Mouse (Mus musculus) lung, adult 2 months (tissue): ENCODE data around the gene 2300002M23Rik. TPM values are rescaled to one million over a fixed set of nuclear protein-coding genes. Genes with fewer than 3 reads are reported as not detected.

Experiments used
- DNase-seq: peaks from one replicate; pipeline ENCODE4 v3.0.0; 2022
- H3K4me1 ChIP-seq: fragments of 200-500 bp; 2 replicates; pipeline ENCODE4 v1.6.1; 2011; ENCODE audit warnings: low read length; ENCODE audit not compliant: control insufficient read depth, insufficient read depth
- H3K4me3 ChIP-seq: fragments of 200-500 bp; replicated peaks from 2 replicates; pipeline ENCODE3; 2011; ENCODE audit warnings: low read depth, mild to moderate bottlenecking, control low read depth, low read length; ENCODE audit errors: extremely low read depth
- CTCF ChIP-seq: fragments of 200-500 bp; IDR thresholded peaks from 2 replicates; pipeline ENCODE4 v1.5.1; 2011; ENCODE audit warnings: mild to moderate bottlenecking, low read length, control low read depth; ENCODE audit not compliant: insufficient read depth
- POLR2A ChIP-seq: fragments of 200-500 bp; IDR thresholded peaks from 2 replicates; pipeline ENCODE4 v1.6.1; 2011; ENCODE audit warnings: low read depth, mild to moderate bottlenecking, control low read depth, low read length, borderline replicate concordance; ENCODE audit errors: extremely low read depth
- WGBS: fragments of 180-500 bp; shearing (Covaris S2); methylation state at CpG from one replicate; pipeline ENCODE4 v1.1.7; 2018; 5-methylcytosine and 5-hydroxymethylcytosine counted together
- polyA plus RNA-seq: library from polyadenylated mRNA; depleted of rRNA; stranded (reverse); fragments of >200 nt; gene quantifications from 2 replicates; pipeline ENCODE4 v1.2.3, GENCODE M21; 2012

2300002M23Rik gene
- polyA plus RNA-seq, 1 experiment, result 18.0 TPM

- 37% methylated on average over 14 of the region's 14 CpGs for WGBS
These were observed 23.8 kb upstream of the 2300002M23Rik start for GRCm38 (mm10) chr17:35543412-35543861.

GRCm38 (mm10) chr17:35544001-35544400 lies 23.2 kb upstream of the 2300002M23Rik start:
- H3K4me3 ChIP-seq, result no peak overlapping the region
- 48% methylated on average over 6 of the region's 6 CpGs for WGBS
- H3K4me1 ChIP-seq, result peaks cover 3% of the 10 kb centered on the region
- no peak for TF ChIP-seq CTCF
- TF ChIP-seq POLR2A, result no peak
- DNase-seq, result no peak

More at GRCm38 (mm10) chr17:35543412-35543861, 23.8 kb upstream of the 2300002M23Rik start:
- TF ChIP-seq CTCF (no peak), POLR2A (no peak)
- Histone ChIP-seq H3K4me3 (no peak overlapping the region), H3K4me1 (no peaks in the 10 kb centered on the region)
- no peak for DNase-seq

GRCm38 (mm10) chr17:35544680-35545079 lies 22.6 kb upstream of the 2300002M23Rik start:
- WGBS, result 29% methylated on average over 6 of the region's 6 CpGs
- no peak overlapping the region for H3K4me3 ChIP-seq
- H3K4me1 ChIP-seq, result peaks cover 4% of the 10 kb centered on the region
- TF ChIP-seq POLR2A (no peak), CTCF (peak; percentile 51)
- DNase-seq, result peak; percentile 55

- Histone ChIP-seq H3K4me1 (peaks cover 4% of the 10 kb centered on the region), H3K4me3 (no peak overlapping the region)
- no peak for DNase-seq
- WGBS, result 75% methylated on average over 2 of the region's 2 CpGs
- no peak for TF ChIP-seq POLR2A
- no peak for TF ChIP-seq CTCF
These were observed 19.8 kb upstream of the 2300002M23Rik start for GRCm38 (mm10) chr17:35547465-35547864.

- DNase-seq, result no peak
- H3K4me1 ChIP-seq, result peaks cover 4% of the 10 kb centered on the region
- WGBS, result 20% methylated on average over 5 of the region's 5 CpGs
- TF ChIP-seq CTCF (no peak), POLR2A (no peak)
- no peak overlapping the region for H3K4me3 ChIP-seq
These were observed 18.6 kb upstream of the 2300002M23Rik start for GRCm38 (mm10) chr17:35548636-35549035.

- H3K4me1 ChIP-seq, result peaks cover 4% of the 10 kb centered on the region
- TF ChIP-seq CTCF, result no peak
- TF ChIP-seq POLR2A, result peak; percentile 29; the same call in 1 of the 2 replicates
- peak; percentile 76 for DNase-seq
- 20% methylated on average over 15 of the region's 15 CpGs for WGBS
- no peak overlapping the region for H3K4me3 ChIP-seq
These were observed 17.7 kb upstream of the 2300002M23Rik start for GRCm38 (mm10) chr17:35549437-35550142.

- peaks cover 4% of the 10 kb centered on the region for H3K4me1 ChIP-seq
- WGBS, result 94% methylated on average over 4 of the region's 4 CpGs
- no peak for DNase-seq
- TF ChIP-seq CTCF (no peak), POLR2A (no peak)
- H3K4me3 ChIP-seq, result no peak overlapping the region
These were observed 17.1 kb upstream of the 2300002M23Rik start for GRCm38 (mm10) chr17:35550143-35550494.

- DNase-seq, result no peak
- 60% methylated on average over 8 of the region's 8 CpGs for WGBS
- H3K4me3 ChIP-seq, result no peak overlapping the region
- TF ChIP-seq POLR2A (no peak), CTCF (no peak)
- peaks cover 4% of the 10 kb centered on the region for H3K4me1 ChIP-seq
These were observed 16.4 kb upstream of the 2300002M23Rik start for GRCm38 (mm10) chr17:35550871-35551270.

GRCm38 (mm10) chr17:35551881-35552414 lies 15.3 kb upstream of the 2300002M23Rik start, which contains the start of gene Cdsn:
Gene Cdsn (plus strand): TSS chr17:35552128.
- Histone ChIP-seq H3K4me1 (peaks cover 4% of the 10 kb centered on the region), H3K4me3 (no peak within 1 kb of the TSS)
- 82% methylated on average over 10 of the region's 10 CpGs for WGBS
- TF ChIP-seq CTCF, result no peak
- no peak for TF ChIP-seq POLR2A
- no peak for DNase-seq

- WGBS, result 79% methylated on average over 5 of the region's 5 CpGs
- Histone ChIP-seq H3K4me3 (no peak overlapping the region), H3K4me1 (no peaks in the 10 kb centered on the region; the same call in 1 of the 2 replicates)
- TF ChIP-seq POLR2A (no peak), CTCF (no peak)
- DNase-seq, result no peak
These were observed 12.9 kb upstream of the 2300002M23Rik start for GRCm38 (mm10) chr17:35554321-35554720.
